Mouse (Mus musculus): Measurements from ENCODE around the gene Jak2. TPM values are rescaled to one million over a fixed set of nuclear protein-coding genes. Genes with fewer than 3 reads are reported as not detected.

The Jak2 gene
- polyA plus RNA-seq, 1 experiment from 2014 or later: 11.7 TPM

DNA sequence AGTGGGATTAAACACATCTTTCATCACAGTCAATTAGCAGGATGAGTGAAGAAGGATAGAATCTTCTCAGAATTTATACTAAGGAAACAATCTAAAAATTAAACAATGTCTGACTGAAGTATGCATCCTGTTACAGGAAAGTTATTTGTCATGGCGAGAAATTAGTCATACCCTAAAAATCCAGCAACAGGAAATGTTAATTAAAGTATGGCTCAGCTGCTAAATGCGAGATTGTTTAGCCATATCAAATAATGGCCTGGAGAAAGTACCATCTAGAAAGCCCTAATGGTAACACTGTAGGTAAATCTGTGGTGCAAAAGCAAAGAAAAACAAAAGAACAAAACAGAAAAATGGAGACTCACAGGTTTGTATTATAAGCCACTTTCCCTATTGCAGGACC is 22.6 kb upstream of the Jak2 start:
- no peaks in the 10 kb centered on the region for H3K4me1 ChIP-seq
- no peak overlapping the region for H3K27ac ChIP-seq (replicated peaks)
- WGBS: 40% methylated on average over 2 of the region's 2 CpGs
- no peaks in the 10 kb centered on the region for H3K36me3 ChIP-seq
- H3K27me3 ChIP-seq: no peaks in the 10 kb centered on the region
- H3K4me3 ChIP-seq (replicated peaks): no peak overlapping the region
- H3K4me2 ChIP-seq (replicated peaks): no peak overlapping the region
- no peak for ATAC-seq (ENCODE audit: insufficient number of reproducible peaks, low FRiP score, low TSS enrichment, low read depth)
- H3K9ac ChIP-seq: no peak overlapping the region
- no peaks in the 10 kb centered on the region for H3K9me3 ChIP-seq (replicated peaks)

GRCm38 (mm10) chr19:29232738-29233137 is 18.9 kb upstream of the Jak2 start:
- Histone ChIP-seq H3K36me3 (no peaks in the 10 kb centered on the region), H3K4me3 (replicated peaks) (no peak overlapping the region), H3K9me3 (replicated peaks) (no peaks in the 10 kb centered on the region), H3K4me2 (replicated peaks) (no peak overlapping the region), H3K27me3 (no peaks in the 10 kb centered on the region), H3K27ac (replicated peaks) (no peak overlapping the region), H3K4me1 (peaks cover 5% of the 10 kb centered on the region; the same call in 1 of the 2 replicates), H3K9ac (no peak overlapping the region)
- no peak for ATAC-seq (ENCODE audit: insufficient number of reproducible peaks, low FRiP score, low TSS enrichment, low read depth)
- 70% methylated on average over 6 of the region's 6 CpGs for WGBS

GRCm38 (mm10) chr19:29236658-29237385 is 14.8 kb upstream of the Jak2 start:
- peaks cover 9% of the 10 kb centered on the region; the same call in 1 of the 2 replicates for H3K4me1 ChIP-seq
- no peaks in the 10 kb centered on the region for H3K36me3 ChIP-seq
- ATAC-seq (ENCODE audit: insufficient number of reproducible peaks, low FRiP score, low TSS enrichment, low read depth): no peak
- H3K27me3 ChIP-seq: no peaks in the 10 kb centered on the region
- no peak overlapping the region for H3K4me3 ChIP-seq (replicated peaks)
- no peak overlapping the region for H3K4me2 ChIP-seq (replicated peaks)
- H3K9me3 ChIP-seq (replicated peaks): no peaks in the 10 kb centered on the region
- no peak overlapping the region for H3K9ac ChIP-seq
- H3K27ac ChIP-seq (replicated peaks): no peak overlapping the region
- 45% methylated on average over 9 of the region's 9 CpGs for WGBS

- Histone ChIP-seq H3K27ac (replicated peaks) (no peak overlapping the region), H3K9me3 (replicated peaks) (no peaks in the 10 kb centered on the region), H3K27me3 (no peaks in the 10 kb centered on the region), H3K4me3 (replicated peaks) (no peak overlapping the region), H3K36me3 (no peaks in the 10 kb centered on the region), H3K4me2 (replicated peaks) (no peak overlapping the region), H3K9ac (no peak overlapping the region), H3K4me1 (peaks cover 9% of the 10 kb centered on the region; the same call in 1 of the 2 replicates)
- 20% methylated on average over 9 of the region's 9 CpGs for WGBS
- no peak for ATAC-seq (ENCODE audit: insufficient number of reproducible peaks, low FRiP score, low TSS enrichment, low read depth)
These were observed 13.5 kb upstream of the Jak2 start for GRCm38 (mm10) chr19:29238171-29238570.

DNA sequence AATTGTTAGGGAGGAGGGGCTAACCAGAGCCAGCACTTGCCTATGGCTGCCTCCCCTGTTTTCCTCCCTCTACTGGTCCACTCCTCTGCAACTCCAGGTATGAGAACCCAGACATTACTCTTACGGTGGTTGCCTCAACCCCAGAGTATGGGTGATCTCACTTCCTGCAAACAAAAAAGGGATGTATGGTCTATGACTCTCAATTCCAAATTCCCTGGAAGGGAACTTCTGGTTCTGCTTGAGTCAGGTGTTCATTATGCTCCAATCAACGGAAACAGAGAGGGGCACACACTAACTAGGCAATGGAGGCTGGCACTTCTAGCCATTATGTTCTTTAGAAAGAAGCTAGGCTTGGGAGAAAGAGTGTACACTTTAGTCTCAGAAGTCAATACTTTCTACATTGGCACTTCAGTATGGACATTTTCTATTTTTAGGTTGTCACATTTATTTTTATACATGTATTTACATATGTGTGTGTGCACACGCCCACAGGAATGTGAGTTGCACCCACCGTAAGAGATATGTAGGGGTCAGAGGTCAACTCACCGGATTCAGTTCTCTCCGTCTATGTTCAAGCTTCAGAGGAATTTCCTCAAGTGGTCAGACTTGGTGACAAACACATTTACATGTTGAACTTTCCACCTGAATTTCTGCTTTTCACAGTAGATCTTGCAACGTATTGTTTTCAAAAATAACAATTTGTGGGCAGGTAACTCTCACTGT is 12.0 kb upstream of the Jak2 start:
- WGBS: 79% methylated on average over 7 of the region's 7 CpGs
- no peak overlapping the region for H3K9ac ChIP-seq
- H3K4me2 ChIP-seq (replicated peaks): no peak overlapping the region
- H3K36me3 ChIP-seq: no peaks in the 10 kb centered on the region
- H3K27me3 ChIP-seq: no peaks in the 10 kb centered on the region
- H3K9me3 ChIP-seq (replicated peaks): no peaks in the 10 kb centered on the region
- no peak overlapping the region for H3K27ac ChIP-seq (replicated peaks)
- H3K4me1 ChIP-seq: peaks cover 9% of the 10 kb centered on the region; the same call in 1 of the 2 replicates
- no peak for ATAC-seq (ENCODE audit: insufficient number of reproducible peaks, low FRiP score, low TSS enrichment, low read depth)
- no peak overlapping the region for H3K4me3 ChIP-seq (replicated peaks)

DNA sequence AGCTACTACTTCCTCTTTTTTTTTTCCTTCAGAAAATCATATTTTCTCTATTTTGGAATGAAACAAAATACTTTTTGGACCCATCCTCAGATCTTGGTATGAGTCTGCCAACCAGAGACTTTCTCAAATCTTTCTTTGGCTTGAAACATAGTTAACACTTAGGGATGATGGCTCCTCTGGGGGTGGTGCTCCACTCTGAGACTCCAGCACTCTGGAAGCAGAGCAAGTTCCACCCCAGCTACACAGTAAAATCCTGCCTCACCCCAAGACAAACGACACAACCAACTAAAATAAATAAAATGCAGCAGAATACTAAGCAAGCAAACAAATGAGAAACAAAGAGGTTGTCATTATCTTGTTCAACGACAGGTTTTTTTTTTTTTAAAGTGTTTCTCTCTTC is 11.0 kb upstream of the Jak2 start:
- 63% methylated on average over 2 of the region's 2 CpGs for WGBS
- peaks cover 9% of the 10 kb centered on the region; the same call in 1 of the 2 replicates for H3K4me1 ChIP-seq
- no peaks in the 10 kb centered on the region for H3K27me3 ChIP-seq
- no peak overlapping the region for H3K4me3 ChIP-seq (replicated peaks)
- no peaks in the 10 kb centered on the region for H3K9me3 ChIP-seq (replicated peaks)
- H3K4me2 ChIP-seq (replicated peaks): no peak overlapping the region
- ATAC-seq (ENCODE audit: insufficient number of reproducible peaks, low FRiP score, low TSS enrichment, low read depth): no peak
- no peak overlapping the region for H3K27ac ChIP-seq (replicated peaks)
- H3K36me3 ChIP-seq: no peaks in the 10 kb centered on the region
- H3K9ac ChIP-seq: no peak overlapping the region

DNA sequence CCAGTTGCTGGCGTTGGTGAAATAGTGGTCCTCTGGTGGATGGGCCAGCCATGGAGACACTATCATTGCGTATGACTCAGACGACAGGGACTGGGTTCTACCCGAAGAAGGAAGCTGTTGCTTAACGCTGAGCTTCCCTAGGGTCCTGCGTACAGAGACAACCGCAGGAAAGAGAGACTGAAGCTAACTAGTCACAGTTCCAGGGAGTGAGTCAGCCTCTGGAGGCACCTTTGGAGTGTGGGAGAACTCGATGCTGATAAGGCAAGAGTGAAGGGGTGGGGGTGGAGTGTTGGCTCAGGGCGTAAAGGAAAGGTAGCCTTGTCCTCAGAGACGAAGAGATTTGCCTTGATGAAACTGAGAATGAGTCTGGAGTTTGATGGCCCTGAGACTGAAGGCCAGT is 10.0 kb upstream of the Jak2 start:
- no peaks in the 10 kb centered on the region for H3K27me3 ChIP-seq
- H3K36me3 ChIP-seq: no peaks in the 10 kb centered on the region
- H3K4me3 ChIP-seq (replicated peaks): no peak overlapping the region
- peaks cover 9% of the 10 kb centered on the region; the same call in 1 of the 2 replicates for H3K4me1 ChIP-seq
- ATAC-seq (ENCODE audit: insufficient number of reproducible peaks, low FRiP score, low TSS enrichment, low read depth): no peak
- 64% methylated on average over 10 of the region's 10 CpGs for WGBS
- H3K4me2 ChIP-seq (replicated peaks): no peak overlapping the region
- no peaks in the 10 kb centered on the region; the same call in 1 of the 2 replicates for H3K9me3 ChIP-seq (replicated peaks)
- no peak overlapping the region for H3K27ac ChIP-seq (replicated peaks)
- no peak overlapping the region for H3K9ac ChIP-seq

- WGBS: 58% methylated on average over 4 of the region's 4 CpGs
- Histone ChIP-seq H3K4me2 (replicated peaks) (peak overlapping the region; percentile 81), H3K36me3 (no peaks in the 10 kb centered on the region), H3K27me3 (no peaks in the 10 kb centered on the region), H3K9ac (no peak overlapping the region), H3K4me3 (replicated peaks) (peak overlapping the region; percentile 90), H3K4me1 (peaks cover 35% of the 10 kb centered on the region), H3K9me3 (replicated peaks) (no peaks in the 10 kb centered on the region; the same call in 1 of the 2 replicates), H3K27ac (replicated peaks) (no peak overlapping the region)
- no peak for ATAC-seq (ENCODE audit: insufficient number of reproducible peaks, low FRiP score, low TSS enrichment, low read depth)
These were observed 1.7 kb upstream of the Jak2 start for GRCm38 (mm10) chr19:29249933-29250332.

- peak overlapping the region; percentile 81 for H3K4me2 ChIP-seq (replicated peaks)
- ATAC-seq (ENCODE audit: insufficient number of reproducible peaks, low FRiP score, low TSS enrichment, low read depth): peak; percentile 49
- under 1% methylated on average over 44 of the region's 44 CpGs for WGBS
- H3K9me3 ChIP-seq (replicated peaks): no peaks in the 10 kb centered on the region
- H3K9ac ChIP-seq: peak overlapping the region; percentile 90
- H3K4me1 ChIP-seq: peaks cover 37% of the 10 kb centered on the region
- H3K4me3 ChIP-seq (replicated peaks): peak overlapping the region; percentile 90
- no peaks in the 10 kb centered on the region for H3K36me3 ChIP-seq
- peak overlapping the region; percentile 97 for H3K27ac ChIP-seq (replicated peaks)
- H3K27me3 ChIP-seq: no peaks in the 10 kb centered on the region
These were observed 552 bp downstream of the Jak2 start for GRCm38 (mm10) chr19:29251958-29252801.

DNA sequence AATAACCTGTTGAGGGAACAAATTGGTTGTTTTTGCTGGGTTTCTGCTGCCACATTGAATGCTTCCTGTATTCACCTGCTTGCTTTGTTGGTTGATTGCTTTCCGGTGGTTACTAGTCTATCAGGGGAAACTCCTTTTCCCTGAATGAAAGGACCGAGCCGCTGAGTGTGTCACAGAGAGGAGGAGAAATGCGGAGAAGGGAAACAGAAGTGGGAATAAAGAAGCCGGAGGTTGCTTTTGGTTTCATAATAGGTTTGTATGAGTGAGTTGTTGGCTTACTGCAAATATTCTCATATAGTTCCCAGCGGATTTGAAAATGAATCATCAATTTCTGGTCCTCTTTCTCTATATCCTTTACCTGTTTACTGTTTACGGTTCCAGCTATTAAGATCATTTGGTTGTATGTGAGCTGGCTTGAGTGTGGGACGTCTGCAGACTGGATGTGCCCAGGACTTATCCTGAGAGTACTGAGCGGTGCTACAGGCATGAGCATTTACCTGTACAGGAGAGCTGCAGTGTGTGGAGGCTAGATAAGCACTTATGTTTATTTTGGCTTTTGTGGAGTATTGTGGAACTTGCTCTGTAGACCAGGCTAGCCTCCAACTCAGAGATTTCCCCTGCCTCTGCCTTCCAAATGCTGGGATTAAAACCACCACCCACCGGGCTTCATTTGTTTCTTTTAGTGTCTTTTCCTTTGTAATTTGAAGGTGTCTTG is 1.4 kb downstream of the Jak2 start:
- no peak for ATAC-seq (ENCODE audit: insufficient number of reproducible peaks, low FRiP score, low TSS enrichment, low read depth)
- Histone ChIP-seq H3K9ac (peak overlapping the region; percentile 90), H3K27ac (replicated peaks) (peak overlapping the region; percentile 97), H3K27me3 (no peaks in the 10 kb centered on the region), H3K36me3 (no peaks in the 10 kb centered on the region), H3K4me1 (peaks cover 37% of the 10 kb centered on the region), H3K4me2 (replicated peaks) (peak overlapping the region; percentile 81), H3K9me3 (replicated peaks) (no peaks in the 10 kb centered on the region), H3K4me3 (replicated peaks) (peak overlapping the region; percentile 90)
- WGBS: 27% methylated on average over 10 of the region's 10 CpGs
